Mouse (Mus musculus) liver, adult 2 months (tissue): ENCODE results near the gene Smim15. TPM values are rescaled to one million over a fixed set of nuclear protein-coding genes. Genes with fewer than 3 reads are reported as not detected.

ENCODE experiments used
- DNase-seq: peaks from one replicate; pipeline ENCODE4 v3.0.0-alpha.2; 2011; ENCODE audit warnings: low read depth, low spot score; ENCODE audit errors: extremely low read depth
- H3K27ac ChIP-seq: fragments of 200-500 bp; replicated peaks from 2 replicates; pipeline ENCODE4 v1.5.1; 2012; ENCODE audit warnings: low read depth, mild to moderate bottlenecking, control low read depth, inconsistent platforms, low read length; ENCODE audit not compliant: insufficient read depth
- H3K27me3 ChIP-seq: fragments of 200-500 bp; 2 replicates; pipeline ENCODE4 v1.6.1; 2012; ENCODE audit warnings: mild to moderate bottlenecking, moderate library complexity, low read length, inconsistent platforms; ENCODE audit not compliant: control insufficient read depth, insufficient read depth
- H3K36me3 ChIP-seq: fragments of 200-500 bp; 2 replicates; pipeline ENCODE4 v1.6.1; 2012; ENCODE audit warnings: low read length, inconsistent platforms; ENCODE audit not compliant: control insufficient read depth, insufficient read depth
- H3K4me1 ChIP-seq: fragments of 200-500 bp; 2 replicates; pipeline ENCODE4 v1.6.1; 2011; ENCODE audit warnings: low read length; ENCODE audit not compliant: control insufficient read depth, insufficient read depth
- H3K4me3 ChIP-seq: fragments of 200-500 bp; 2 replicates; pipeline ENCODE4 v1.5.1; 2011; ENCODE audit warnings: low read depth, mild to moderate bottlenecking, control low read depth, low read length, moderate library complexity; ENCODE audit not compliant: insufficient read depth
- H3K79me2 ChIP-seq: fragments of 200-500 bp; 2 replicates; pipeline ENCODE4 v1.6.1; 2012; ENCODE audit warnings: inconsistent platforms, mild to moderate bottlenecking, low read length, moderate library complexity; ENCODE audit not compliant: control insufficient read depth, insufficient read depth
- H3K9ac ChIP-seq: fragments of 200-500 bp; 2 replicates; pipeline ENCODE4 v1.6.1; 2012; ENCODE audit warnings: low read depth, mild to moderate bottlenecking, control low read depth, inconsistent platforms, low read length
- CTCF ChIP-seq: fragments of 200-500 bp; IDR thresholded peaks from 2 replicates; pipeline ENCODE4 v1.5.1; 2011; ENCODE audit warnings: low read depth, low read length, control low read depth
- POLR2A ChIP-seq: fragments of 200-500 bp; IDR thresholded peaks from 2 replicates; pipeline ENCODE4 v1.6.1; 2011; ENCODE audit warnings: low read length, control low read depth; ENCODE audit not compliant: insufficient read depth; ENCODE audit errors: extremely low read depth
- WGBS: fragments of 180-500 bp; shearing (Covaris S2); methylation state at CpG from one replicate; pipeline ENCODE4 v1.1.7; 2018; 5-methylcytosine and 5-hydroxymethylcytosine counted together
- polyA plus RNA-seq: library from polyadenylated mRNA; depleted of rRNA; stranded (reverse); fragments of >200 nt; gene quantifications from 2 replicates; pipeline ENCODE4 v1.2.3, GENCODE M21; 2012; rRNA removed
- total RNA-seq: library from RNA; depleted of rRNA; stranded (reverse); fragments of >200 nt; gene quantifications from 2 replicates; pipeline ENCODE4 v1.2.3, GENCODE M21; 2014; rRNA removed

Gene Smim15
- total RNA-seq (16.2 and 20.4 TPM in 2 replicates), polyA plus RNA-seq (3.5 and 4.0 TPM in 2 replicates)

DNA sequence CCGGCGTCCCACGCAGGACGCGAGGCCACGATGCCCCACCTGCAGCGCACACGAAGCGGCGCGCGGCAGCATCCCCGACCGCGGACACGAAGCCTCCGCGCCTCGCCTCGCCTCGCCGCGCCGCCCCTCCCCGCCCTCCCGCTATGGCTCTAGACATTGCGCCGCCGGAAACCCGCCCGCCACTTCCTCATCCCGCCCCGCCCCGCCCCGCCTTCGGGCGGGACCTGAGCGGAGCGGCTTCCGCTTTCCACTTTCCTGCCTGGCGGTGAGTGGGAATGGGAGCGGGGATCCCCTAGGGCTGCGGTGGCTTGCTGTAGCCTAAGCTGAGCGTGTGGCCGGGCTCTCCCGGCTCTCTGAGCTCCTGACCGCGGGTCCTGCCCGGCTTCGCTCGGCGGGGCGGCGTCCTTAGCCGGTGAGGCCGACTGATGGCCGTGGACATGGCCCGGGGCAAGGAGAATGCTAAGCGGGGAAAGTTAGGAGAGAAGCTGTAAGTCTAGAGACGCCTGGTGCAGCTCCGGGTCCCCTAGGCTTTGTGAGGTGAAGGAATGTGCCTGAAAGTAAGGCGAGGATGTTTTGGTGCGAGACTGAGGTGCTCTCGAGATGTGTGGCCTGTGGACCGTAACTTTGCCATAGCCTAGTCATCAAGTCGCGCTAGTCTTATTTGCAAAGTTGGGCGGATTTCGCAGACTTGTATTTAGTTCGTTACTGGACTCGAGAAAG is at the start of gene Smim15:
Gene Smim15, plus strand, starts transcription at position 225 of the 720 bp plus-strand sequence.
- peaks cover 15% of the 10 kb centered on the region; the same call in 1 of the 2 replicates for H3K36me3 ChIP-seq
- peak; percentile 66 for DNase-seq
- peaks cover 8% of the 10 kb centered on the region for H3K4me1 ChIP-seq
- H3K27ac ChIP-seq = peak within 1 kb of the TSS; percentile 97
- no peak for TF ChIP-seq CTCF
- peak; percentile 87 for TF ChIP-seq POLR2A
- under 1% methylated on average over 68 of the region's 71 CpGs for WGBS
- peak within 1 kb of the TSS; percentile 96 for H3K4me3 ChIP-seq
- no peaks in the 10 kb centered on the region; the same call in 1 of the 2 replicates for H3K79me2 ChIP-seq
- peak within 1 kb of the TSS; percentile 97 for H3K9ac ChIP-seq
- H3K27me3 ChIP-seq = no peaks in the 10 kb centered on the region

DNA sequence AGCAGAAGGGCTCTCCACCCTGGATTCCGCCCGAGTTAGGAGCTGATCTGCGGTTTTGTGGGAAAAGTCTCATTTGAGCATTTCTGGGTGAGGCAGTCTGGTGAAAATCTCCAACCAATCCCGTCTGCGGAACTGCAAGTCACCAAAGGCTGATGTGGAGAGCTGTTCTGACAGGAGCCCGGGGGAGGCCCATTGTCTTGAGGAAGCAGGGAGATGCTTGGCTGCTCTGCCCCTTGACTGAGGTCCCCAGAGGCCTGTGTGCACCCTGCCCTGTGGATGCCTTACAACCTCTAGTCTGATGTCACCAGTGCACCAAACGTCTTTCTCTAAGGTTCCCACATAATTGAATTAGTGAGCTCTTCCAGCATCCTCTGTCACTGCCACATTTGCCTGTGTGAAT is 49.0 kb upstream of the Smim15 start:
- Histone ChIP-seq H3K9ac (no peak overlapping the region), H3K4me1 (no peaks in the 10 kb centered on the region), H3K36me3 (no peaks in the 10 kb centered on the region), H3K79me2 (no peaks in the 10 kb centered on the region), H3K27ac (no peak overlapping the region), H3K27me3 (no peaks in the 10 kb centered on the region), H3K4me3 (no peak overlapping the region)
- 83% methylated on average over 7 of the region's 7 CpGs for WGBS
- TF ChIP-seq POLR2A = no peak
- no peak for DNase-seq

- H3K27me3 ChIP-seq = no peaks in the 10 kb centered on the region
- no peaks in the 10 kb centered on the region for H3K79me2 ChIP-seq
- no peak for TF ChIP-seq CTCF
- no peak for TF ChIP-seq POLR2A
- H3K4me3 ChIP-seq = no peak overlapping the region
- no peak overlapping the region for H3K27ac ChIP-seq
- no peaks in the 10 kb centered on the region for H3K4me1 ChIP-seq
- no peak overlapping the region for H3K9ac ChIP-seq
- WGBS = 94% methylated on average over 3 of the region's 3 CpGs
- no peak for DNase-seq
- no peaks in the 10 kb centered on the region for H3K36me3 ChIP-seq
Measured at GRCm38 (mm10) chr13:107996301-107996700, 47.9 kb upstream of the Smim15 start.

DNA sequence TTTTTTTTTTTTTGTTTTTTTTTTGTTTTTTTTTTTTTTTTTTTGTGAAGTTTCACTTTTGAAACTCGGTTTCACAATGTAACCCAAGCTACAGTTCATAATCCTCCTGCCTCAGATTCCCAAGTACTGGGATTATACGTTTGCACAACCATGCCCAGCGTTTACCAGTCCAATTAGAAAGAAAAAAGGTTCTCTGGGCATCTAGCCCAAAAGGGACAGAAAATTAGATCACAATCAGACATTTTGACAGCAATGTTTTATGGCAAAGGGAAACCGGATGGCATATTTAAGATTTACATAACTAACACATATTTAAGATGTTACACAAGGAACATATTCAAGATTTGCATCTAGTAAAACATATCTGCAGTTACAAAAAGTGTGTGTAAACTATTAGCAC is 36.4 kb upstream of the Smim15 start:
- Histone ChIP-seq H3K36me3 (no peaks in the 10 kb centered on the region), H3K4me1 (no peaks in the 10 kb centered on the region), H3K9ac (no peak overlapping the region), H3K27me3 (no peaks in the 10 kb centered on the region), H3K4me3 (no peak overlapping the region), H3K27ac (no peak overlapping the region), H3K79me2 (no peaks in the 10 kb centered on the region)
- WGBS = 90% methylated on average over 4 of the region's 4 CpGs
- DNase-seq = no peak
- no peak for TF ChIP-seq CTCF
- TF ChIP-seq POLR2A = no peak

GRCm38 (mm10) chr13:108013110-108013509 is 31.1 kb upstream of the Smim15 start:
- DNase-seq = no peak
- Histone ChIP-seq H3K4me1 (no peaks in the 10 kb centered on the region), H3K4me3 (no peak overlapping the region), H3K9ac (no peak overlapping the region), H3K27me3 (no peaks in the 10 kb centered on the region), H3K27ac (no peak overlapping the region), H3K36me3 (no peaks in the 10 kb centered on the region), H3K79me2 (no peaks in the 10 kb centered on the region)
- TF ChIP-seq POLR2A = no peak
- TF ChIP-seq CTCF = no peak
- WGBS = 85% methylated on average over 8 of the region's 8 CpGs

GRCm38 (mm10) chr13:108013839-108014238 is 30.4 kb upstream of the Smim15 start:
- Histone ChIP-seq H3K27me3 (no peaks in the 10 kb centered on the region), H3K79me2 (no peaks in the 10 kb centered on the region), H3K4me3 (no peak overlapping the region), H3K4me1 (no peaks in the 10 kb centered on the region), H3K36me3 (no peaks in the 10 kb centered on the region), H3K9ac (no peak overlapping the region), H3K27ac (no peak overlapping the region)
- TF ChIP-seq POLR2A (no peak), CTCF (no peak)
- 31% methylated on average over 6 of the region's 6 CpGs for WGBS
- no peak for DNase-seq
